Mouse (Mus musculus): ENCODE results near the gene Tmem163.
A peak's percentile ranks its signal among the peaks of the same experiment; 100 is the strongest.

The Tmem163 gene

DNA sequence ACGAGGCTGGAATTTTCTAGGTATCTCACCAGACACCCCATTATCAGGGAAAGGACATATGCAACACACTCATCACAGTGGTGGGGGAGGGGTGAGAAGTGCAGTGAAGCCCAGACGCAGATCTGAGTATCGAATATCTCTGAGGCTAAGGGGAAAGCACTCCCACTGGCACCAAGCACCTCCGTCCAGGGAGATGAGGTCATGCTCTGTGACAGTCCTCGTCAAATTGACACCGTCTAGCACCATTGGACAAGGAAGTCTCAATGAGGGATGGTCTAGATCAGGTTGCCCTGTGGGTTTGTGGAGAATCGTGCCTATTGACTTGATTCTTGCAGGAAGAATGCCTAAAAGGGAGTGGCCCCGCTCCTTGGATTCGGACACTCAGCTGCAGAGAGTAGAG is 180.6 kb downstream of the Tmem163 start:
- Histone ChIP-seq H3K4me3 (replicated peaks; ENCODE audit: low read length) (no peak overlapping the region), H3K4me1 (replicated peaks; ENCODE audit: low read depth, low read length) (peaks cover 10% of the 10 kb centered on the region), H3K36me3 (ENCODE audit: insufficient read depth, low read length) (no peaks in the 10 kb centered on the region), H3K9me3 (ENCODE audit: low read length) (peaks cover 3% of the 10 kb centered on the region), H3K27me3 (ENCODE audit: insufficient read depth, low read length) (no peaks in the 10 kb centered on the region)
- no peak for TF ChIP-seq NANOG (IDR thresholded peaks at IDR 0.05; ENCODE audit: borderline replicate concordance, low read length)
- TF ChIP-seq CTCF (conservative IDR thresholded peaks at IDR 0.05; ENCODE audit: low read length) = no peak
- TF ChIP-seq POU5F1 (IDR thresholded peaks at IDR 0.05; ENCODE audit: borderline replicate concordance, low read length) = no peak

DNA sequence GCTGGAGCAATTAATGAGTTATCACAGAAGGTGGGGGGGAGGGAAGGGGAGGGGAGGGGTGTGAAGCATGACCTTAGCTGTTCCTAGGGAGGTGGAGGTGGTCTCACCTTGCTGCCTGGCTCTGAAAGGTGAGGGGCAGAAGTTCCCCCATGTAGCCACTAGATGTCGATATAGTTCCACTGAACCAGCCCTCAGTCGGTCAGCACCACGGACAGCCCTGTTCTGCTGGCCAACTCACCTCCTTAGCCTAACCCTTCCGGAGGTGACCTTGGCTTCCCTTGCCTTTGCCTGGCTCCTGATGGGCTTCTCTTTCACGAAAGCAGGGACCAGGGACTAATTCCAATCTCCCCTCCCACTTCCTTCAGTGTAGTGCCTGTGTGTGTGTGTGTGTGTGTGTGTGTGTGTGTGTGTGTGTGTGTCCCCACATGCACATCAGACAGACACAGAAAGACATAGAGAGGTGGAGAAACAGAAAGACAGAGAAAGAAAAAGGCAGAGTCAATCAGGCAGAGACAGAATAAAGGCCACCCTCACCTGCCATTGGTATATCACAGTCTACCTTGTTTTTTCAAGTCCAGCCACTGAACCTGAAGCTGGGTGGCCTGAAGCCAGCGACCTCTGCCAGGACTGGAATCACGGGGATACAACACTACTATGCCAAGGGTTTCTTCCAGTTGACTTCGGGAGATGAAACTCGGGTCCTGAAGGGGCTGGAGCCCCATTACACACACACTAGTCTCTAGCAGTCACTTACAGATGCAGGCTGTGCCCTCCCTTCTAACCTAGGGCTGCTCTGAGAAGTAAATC is 182.4 kb downstream of the Tmem163 start:
- peak; percentile 94 for TF ChIP-seq CTCF (conservative IDR thresholded peaks at IDR 0.05; ENCODE audit: low read length)
- no peak for TF ChIP-seq NANOG (IDR thresholded peaks at IDR 0.05; ENCODE audit: borderline replicate concordance, low read length)
- Histone ChIP-seq H3K9me3 (ENCODE audit: low read length) (peaks cover 3% of the 10 kb centered on the region), H3K27me3 (ENCODE audit: insufficient read depth, low read length) (no peaks in the 10 kb centered on the region), H3K4me3 (replicated peaks; ENCODE audit: low read length) (no peak overlapping the region), H3K36me3 (ENCODE audit: insufficient read depth, low read length) (no peaks in the 10 kb centered on the region), H3K4me1 (replicated peaks; ENCODE audit: low read depth, low read length) (peaks cover 10% of the 10 kb centered on the region)

DNA sequence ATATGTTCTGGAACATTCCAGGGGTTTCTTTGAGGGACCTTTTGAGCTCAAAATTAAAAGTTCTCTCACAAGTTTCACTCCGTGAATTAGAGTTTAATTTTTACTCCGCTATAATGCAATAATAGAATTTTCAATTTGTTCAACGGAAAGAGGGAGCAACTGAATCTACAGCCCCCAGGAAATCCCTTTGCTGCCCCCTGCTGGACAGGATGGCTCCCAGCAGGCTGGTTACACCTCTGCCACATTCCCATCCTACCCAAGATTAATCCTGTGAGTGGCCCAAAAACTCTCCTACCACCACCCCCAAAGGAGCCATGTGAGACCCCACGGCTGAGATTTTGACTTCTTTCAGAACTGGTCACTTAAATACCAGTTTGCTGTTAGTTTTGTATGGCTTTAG is 192.2 kb downstream of the Tmem163 start:
- peaks cover 12% of the 10 kb centered on the region for H3K9me3 ChIP-seq (ENCODE audit: low read length)
- H3K36me3 ChIP-seq (ENCODE audit: insufficient read depth, low read length) = no peaks in the 10 kb centered on the region
- peaks cover 17% of the 10 kb centered on the region for H3K4me1 ChIP-seq (replicated peaks; ENCODE audit: low read depth, low read length)
- H3K27me3 ChIP-seq (ENCODE audit: insufficient read depth, low read length) = no peaks in the 10 kb centered on the region
- H3K4me3 ChIP-seq (replicated peaks; ENCODE audit: low read length) = no peak overlapping the region
- TF ChIP-seq NANOG (IDR thresholded peaks at IDR 0.05; ENCODE audit: borderline replicate concordance, low read length) (no peak), POU5F1 (IDR thresholded peaks at IDR 0.05; ENCODE audit: borderline replicate concordance, low read length) (no peak), CTCF (conservative IDR thresholded peaks at IDR 0.05; ENCODE audit: low read length) (peak; percentile 77)

DNA sequence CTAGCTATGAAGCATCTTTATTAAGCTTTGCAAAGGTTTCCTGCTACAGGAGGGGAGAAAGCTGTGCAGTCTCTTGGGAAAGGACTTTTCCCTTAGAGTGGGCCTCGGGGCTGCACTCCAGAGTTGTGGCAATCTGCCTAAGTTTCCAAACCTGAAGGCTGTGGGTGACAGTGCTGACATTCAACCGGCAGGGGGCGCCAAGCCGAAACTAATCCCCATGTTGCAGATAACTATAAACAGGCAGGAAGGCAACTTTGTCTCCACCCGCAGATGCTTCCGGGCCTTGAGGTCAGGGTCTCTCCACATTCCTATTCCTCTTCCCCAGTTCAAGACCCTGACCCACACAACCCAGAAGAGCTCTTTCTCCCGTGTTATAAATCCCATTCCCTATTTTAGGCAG is 194.5 kb downstream of the Tmem163 start:
- TF ChIP-seq POU5F1 (IDR thresholded peaks at IDR 0.05; ENCODE audit: borderline replicate concordance, low read length) = no peak
- TF ChIP-seq NANOG (IDR thresholded peaks at IDR 0.05; ENCODE audit: borderline replicate concordance, low read length) = no peak
- peak; percentile 79 for TF ChIP-seq CTCF (conservative IDR thresholded peaks at IDR 0.05; ENCODE audit: low read length)
- Histone ChIP-seq H3K27me3 (ENCODE audit: insufficient read depth, low read length) (no peaks in the 10 kb centered on the region), H3K36me3 (ENCODE audit: insufficient read depth, low read length) (no peaks in the 10 kb centered on the region), H3K4me3 (replicated peaks; ENCODE audit: low read length) (no peak overlapping the region), H3K9me3 (ENCODE audit: low read length) (peaks cover 12% of the 10 kb centered on the region), H3K4me1 (replicated peaks; ENCODE audit: low read depth, low read length) (peaks cover 17% of the 10 kb centered on the region)

DNA sequence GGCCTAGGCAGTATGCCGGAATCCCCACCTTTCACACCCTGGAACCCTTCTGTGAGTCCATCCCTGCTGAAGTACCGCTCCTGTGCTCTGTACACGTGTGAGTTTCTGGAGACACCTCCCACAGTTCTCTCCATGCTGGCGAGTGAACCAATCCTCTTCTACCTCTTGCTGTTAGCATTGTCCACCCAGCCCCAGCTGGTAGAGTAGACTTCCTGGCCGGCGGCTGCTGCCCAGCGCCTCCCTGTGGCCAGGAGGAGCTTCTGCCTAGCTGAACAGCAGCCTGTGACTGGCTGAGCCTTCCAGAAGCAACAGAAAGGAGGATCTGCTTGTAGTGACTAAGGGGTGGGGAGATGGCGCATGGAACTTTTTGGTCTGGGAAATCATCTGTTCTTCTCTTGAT is 195.2 kb downstream of the Tmem163 start:
- H3K36me3 ChIP-seq (ENCODE audit: insufficient read depth, low read length) = no peaks in the 10 kb centered on the region
- H3K4me3 ChIP-seq (replicated peaks; ENCODE audit: low read length) = no peak overlapping the region
- H3K4me1 ChIP-seq (replicated peaks; ENCODE audit: low read depth, low read length) = peaks cover 17% of the 10 kb centered on the region
- peaks cover 8% of the 10 kb centered on the region for H3K9me3 ChIP-seq (ENCODE audit: low read length)
- TF ChIP-seq NANOG (IDR thresholded peaks at IDR 0.05; ENCODE audit: borderline replicate concordance, low read length) (no peak), CTCF (conservative IDR thresholded peaks at IDR 0.05; ENCODE audit: low read length) (no peak; the same call in 1 of the 2 replicates), POU5F1 (IDR thresholded peaks at IDR 0.05; ENCODE audit: borderline replicate concordance, low read length) (no peak)
- no peaks in the 10 kb centered on the region for H3K27me3 ChIP-seq (ENCODE audit: insufficient read depth, low read length)

DNA sequence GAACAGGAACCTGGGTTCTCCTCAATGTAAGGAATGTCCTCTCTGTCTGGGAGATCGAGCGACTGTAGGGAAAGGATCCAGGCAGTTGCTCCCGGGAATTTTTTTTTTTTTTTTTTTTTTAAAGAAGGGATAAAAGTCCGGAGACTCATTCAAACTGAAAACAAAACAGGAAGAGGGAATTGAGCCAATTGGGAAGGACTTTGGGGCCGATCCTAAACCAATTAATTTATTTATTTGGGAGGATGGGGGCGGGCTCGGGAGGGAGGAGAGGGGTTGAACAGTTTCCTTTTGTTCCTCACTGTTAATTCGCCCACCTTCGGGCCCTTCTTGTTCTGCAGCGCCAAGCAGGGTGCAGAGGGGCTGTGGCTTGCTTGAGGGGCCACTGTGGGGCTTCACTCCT is 196.4 kb downstream of the Tmem163 start:
- peaks cover 17% of the 10 kb centered on the region for H3K4me1 ChIP-seq (replicated peaks; ENCODE audit: low read depth, low read length)
- TF ChIP-seq CTCF (conservative IDR thresholded peaks at IDR 0.05; ENCODE audit: low read length) = no peak
- no peak for TF ChIP-seq NANOG (IDR thresholded peaks at IDR 0.05; ENCODE audit: borderline replicate concordance, low read length)
- TF ChIP-seq POU5F1 (IDR thresholded peaks at IDR 0.05; ENCODE audit: borderline replicate concordance, low read length) = no peak
- H3K9me3 ChIP-seq (ENCODE audit: low read length) = no peaks in the 10 kb centered on the region
- no peaks in the 10 kb centered on the region for H3K27me3 ChIP-seq (ENCODE audit: insufficient read depth, low read length)
- peak overlapping the region; percentile 37 for H3K4me3 ChIP-seq (replicated peaks; ENCODE audit: low read length)
- no peaks in the 10 kb centered on the region for H3K36me3 ChIP-seq (ENCODE audit: insufficient read depth, low read length)

DNA sequence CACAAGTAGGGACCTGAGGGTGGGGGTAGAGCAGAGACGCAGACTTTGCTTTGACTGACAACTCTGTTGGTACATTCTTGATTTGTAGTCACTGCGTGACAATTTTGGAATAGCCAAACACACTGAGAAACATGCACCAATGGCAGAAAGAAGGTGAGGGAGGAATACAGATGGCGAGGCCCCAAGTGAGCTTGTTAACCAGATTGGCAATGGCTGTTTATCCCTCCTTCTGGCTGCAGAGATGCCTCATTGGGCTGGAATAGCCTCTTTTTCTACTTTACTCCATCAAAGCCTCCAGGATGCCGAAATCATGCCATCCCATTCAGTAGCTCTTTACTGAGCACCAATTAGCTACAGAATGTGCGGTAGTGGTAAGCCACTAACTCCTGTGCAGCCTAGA is 203.6 kb downstream of the Tmem163 start:
- TF ChIP-seq POU5F1 (IDR thresholded peaks at IDR 0.05; ENCODE audit: borderline replicate concordance, low read length) = no peak
- no peak for TF ChIP-seq NANOG (IDR thresholded peaks at IDR 0.05; ENCODE audit: borderline replicate concordance, low read length)
- TF ChIP-seq CTCF (conservative IDR thresholded peaks at IDR 0.05; ENCODE audit: low read length) = no peak
- no peaks in the 10 kb centered on the region for H3K4me1 ChIP-seq (replicated peaks; ENCODE audit: low read depth, low read length)
- H3K36me3 ChIP-seq (ENCODE audit: insufficient read depth, low read length) = peaks cover 8% of the 10 kb centered on the region; the same call in 1 of the 2 replicates
- no peak overlapping the region for H3K4me3 ChIP-seq (replicated peaks; ENCODE audit: low read length)
- no peaks in the 10 kb centered on the region for H3K9me3 ChIP-seq (ENCODE audit: low read length)
- no peaks in the 10 kb centered on the region for H3K27me3 ChIP-seq (ENCODE audit: insufficient read depth, low read length)

DNA sequence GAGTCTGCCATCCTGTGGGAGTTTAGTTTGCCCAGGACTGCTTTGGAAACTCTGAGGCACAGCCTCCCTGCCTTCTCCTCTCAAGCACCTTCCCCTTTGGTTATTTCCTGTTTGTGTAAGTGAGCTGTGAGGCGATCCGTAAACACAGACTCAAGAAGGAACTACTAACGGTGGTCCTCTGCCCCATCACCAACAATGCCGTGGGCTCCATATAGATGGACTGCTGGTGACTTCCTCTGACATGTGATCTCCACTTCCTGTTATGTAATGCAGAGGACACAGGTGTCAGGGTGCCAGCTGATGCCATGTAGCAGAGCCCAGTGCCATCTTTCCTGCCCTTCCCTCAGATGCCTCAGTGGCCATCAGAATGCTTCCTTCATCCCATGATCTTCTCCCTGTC is 209.2 kb downstream of the Tmem163 start:
- Histone ChIP-seq H3K9me3 (ENCODE audit: low read length) (no peaks in the 10 kb centered on the region), H3K4me3 (replicated peaks; ENCODE audit: low read length) (no peak overlapping the region), H3K4me1 (replicated peaks; ENCODE audit: low read depth, low read length) (no peaks in the 10 kb centered on the region), H3K36me3 (ENCODE audit: insufficient read depth, low read length) (peaks cover 8% of the 10 kb centered on the region; the same call in 1 of the 2 replicates), H3K27me3 (ENCODE audit: insufficient read depth, low read length) (no peaks in the 10 kb centered on the region)
- TF ChIP-seq CTCF (conservative IDR thresholded peaks at IDR 0.05; ENCODE audit: low read length) = no peak
- no peak for TF ChIP-seq NANOG (IDR thresholded peaks at IDR 0.05; ENCODE audit: borderline replicate concordance, low read length)
- no peak for TF ChIP-seq POU5F1 (IDR thresholded peaks at IDR 0.05; ENCODE audit: borderline replicate concordance, low read length)
